Mouse (Mus musculus): Measurements from ENCODE around the gene Car11. TPM values are rescaled to one million over a fixed set of nuclear protein-coding genes. Genes with fewer than 3 reads are reported as not detected.
"Not testable (repeated sequence)": the region's sequence is repeated elsewhere in the genome, so short reads cannot be mapped to it uniquely, and the experiment has no call there.

Gene Car11
- polyA plus RNA-seq (2014; fragmentation: Nextera tagmentation; extraction: Ambion mirVana), result 11.5 and 12.4 TPM in 2 replicates

GRCm38 (mm10) chr7:45699523-45700141 lies at the start of gene Car11:
Car11 (plus strand) TSS chr7:45699843.
- Histone ChIP-seq H3K4me1 (ENCODE audit: control insufficient read depth, insufficient read depth, low read length) (peaks cover 17% of the 10 kb centered on the region; the same call in 1 of the 2 replicates), H3K4me2 (ENCODE audit: low read depth) (peak within 1 kb of the TSS; percentile 79), H3K36me3 (ENCODE audit: control insufficient read depth, insufficient read depth, low read length) (no peaks in the 10 kb centered on the region), H3K27me3 (ENCODE audit: control insufficient read depth, insufficient read depth, low read length) (peaks cover 17% of the 10 kb centered on the region), H3K9ac (ENCODE audit: low read length) (peak within 1 kb of the TSS; percentile 66), H3K4me3 (ENCODE audit: low read depth, low read length) (peak within 1 kb of the TSS; percentile 39), H3K9me3 (ENCODE audit: control insufficient read depth, low read length) (no peaks in the 10 kb centered on the region), H3K27ac (ENCODE audit: low read depth, low read length) (no peak within 1 kb of the TSS)
- ATAC-seq (ENCODE audit: insufficient read depth, low FRiP score, low TSS enrichment) (no peak), DNase-seq (ENCODE audit: low spot score) (no peak)
- 2% methylated on average over 25 of the region's 36 CpGs for WGBS

GRCm38 (mm10) chr7:45650484-45650883 lies 49.2 kb upstream of the Car11 start:
- H3K9me3 ChIP-seq (ENCODE audit: control insufficient read depth, low read length); H3K9ac ChIP-seq (ENCODE audit: low read length); H3K4me1 ChIP-seq (ENCODE audit: control insufficient read depth, insufficient read depth, low read length); ATAC-seq (ENCODE audit: insufficient read depth, low FRiP score, low TSS enrichment); H3K27me3 ChIP-seq (ENCODE audit: control insufficient read depth, insufficient read depth, low read length); DNase-seq (ENCODE audit: low spot score); H3K27ac ChIP-seq (ENCODE audit: low read depth, low read length); H3K36me3 ChIP-seq (ENCODE audit: control insufficient read depth, insufficient read depth, low read length); H3K4me3 ChIP-seq (ENCODE audit: low read depth, low read length); H3K4me2 ChIP-seq (ENCODE audit: low read depth): not testable (repeated sequence)
- 96% methylated on average over 18 of the region's 20 CpGs for WGBS

- DNase-seq (ENCODE audit: low spot score) (no peak), ATAC-seq (ENCODE audit: insufficient read depth, low FRiP score, low TSS enrichment) (no peak)
- no peaks in the 10 kb centered on the region for H3K36me3 ChIP-seq (ENCODE audit: control insufficient read depth, insufficient read depth, low read length)
- H3K4me1 ChIP-seq (ENCODE audit: control insufficient read depth, insufficient read depth, low read length), result 0 out of 2 replicates have a peak, but pooled peaks cover 2% of the 10 kb centered on the region
- WGBS, result 39% methylated on average over 17 of the region's 17 CpGs
- no peak overlapping the region for H3K27ac ChIP-seq (ENCODE audit: low read depth, low read length)
- H3K9me3 ChIP-seq (ENCODE audit: control insufficient read depth, low read length), result no peaks in the 10 kb centered on the region
- no peak overlapping the region for H3K4me3 ChIP-seq (ENCODE audit: low read depth, low read length)
- H3K27me3 ChIP-seq (ENCODE audit: control insufficient read depth, insufficient read depth, low read length), result no peaks in the 10 kb centered on the region
- peak overlapping the region; percentile 7; the same call in 1 of the 2 replicates for H3K4me2 ChIP-seq (ENCODE audit: low read depth)
- no peak overlapping the region for H3K9ac ChIP-seq (ENCODE audit: low read length)
Measured at GRCm38 (mm10) chr7:45654424-45655047, 45.1 kb upstream of the Car11 start.

GRCm38 (mm10) chr7:45660746-45661478 lies 38.7 kb upstream of the Car11 start:
- no peak overlapping the region for H3K4me2 ChIP-seq (ENCODE audit: low read depth)
- no peaks in the 10 kb centered on the region for H3K27me3 ChIP-seq (ENCODE audit: control insufficient read depth, insufficient read depth, low read length)
- no peak overlapping the region for H3K27ac ChIP-seq (ENCODE audit: low read depth, low read length)
- no peaks in the 10 kb centered on the region for H3K9me3 ChIP-seq (ENCODE audit: control insufficient read depth, low read length)
- no peak for ATAC-seq (ENCODE audit: insufficient read depth, low FRiP score, low TSS enrichment)
- no peaks in the 10 kb centered on the region for H3K36me3 ChIP-seq (ENCODE audit: control insufficient read depth, insufficient read depth, low read length)
- no peak for DNase-seq (ENCODE audit: low spot score)
- H3K4me1 ChIP-seq (ENCODE audit: control insufficient read depth, insufficient read depth, low read length), result no peaks in the 10 kb centered on the region
- no peak overlapping the region; the same call in 1 of the 2 replicates for H3K4me3 ChIP-seq (ENCODE audit: low read depth, low read length)
- H3K9ac ChIP-seq (ENCODE audit: low read length), result no peak overlapping the region
- 89% methylated on average over 11 of the region's 11 CpGs for WGBS

- H3K36me3 ChIP-seq (ENCODE audit: control insufficient read depth, insufficient read depth, low read length); H3K4me2 ChIP-seq (ENCODE audit: low read depth); H3K4me1 ChIP-seq (ENCODE audit: control insufficient read depth, insufficient read depth, low read length); H3K4me3 ChIP-seq (ENCODE audit: low read depth, low read length); H3K9me3 ChIP-seq (ENCODE audit: control insufficient read depth, low read length); H3K27me3 ChIP-seq (ENCODE audit: control insufficient read depth, insufficient read depth, low read length); DNase-seq (ENCODE audit: low spot score); ATAC-seq (ENCODE audit: insufficient read depth, low FRiP score, low TSS enrichment); H3K27ac ChIP-seq (ENCODE audit: low read depth, low read length); H3K9ac ChIP-seq (ENCODE audit: low read length): not testable (repeated sequence)
- 87% methylated on average over 6 of the region's 6 CpGs for WGBS
Measured at GRCm38 (mm10) chr7:45661702-45662101, 37.9 kb upstream of the Car11 start.

GRCm38 (mm10) chr7:45665303-45666138 lies 34.1 kb upstream of the Car11 start:
- no peak overlapping the region for H3K9ac ChIP-seq (ENCODE audit: low read length)
- no peak overlapping the region for H3K27ac ChIP-seq (ENCODE audit: low read depth, low read length)
- ATAC-seq (ENCODE audit: insufficient read depth, low FRiP score, low TSS enrichment) (no peak), DNase-seq (ENCODE audit: low spot score) (no peak)
- no peaks in the 10 kb centered on the region for H3K9me3 ChIP-seq (ENCODE audit: control insufficient read depth, low read length)
- no peaks in the 10 kb centered on the region for H3K4me1 ChIP-seq (ENCODE audit: control insufficient read depth, insufficient read depth, low read length)
- 63% methylated on average over 13 of the region's 13 CpGs for WGBS
- no peak overlapping the region for H3K4me2 ChIP-seq (ENCODE audit: low read depth)
- H3K27me3 ChIP-seq (ENCODE audit: control insufficient read depth, insufficient read depth, low read length), result no peaks in the 10 kb centered on the region
- no peak overlapping the region for H3K4me3 ChIP-seq (ENCODE audit: low read depth, low read length)
- H3K36me3 ChIP-seq (ENCODE audit: control insufficient read depth, insufficient read depth, low read length), result no peaks in the 10 kb centered on the region

- Histone ChIP-seq H3K4me3 (ENCODE audit: low read depth, low read length) (no peak within 1 kb of the TSS), H3K4me2 (ENCODE audit: low read depth) (no peak within 1 kb of the TSS), H3K9ac (ENCODE audit: low read length) (no peak within 1 kb of the TSS), H3K4me1 (ENCODE audit: control insufficient read depth, insufficient read depth, low read length) (no peaks in the 10 kb centered on the region), H3K36me3 (ENCODE audit: control insufficient read depth, insufficient read depth, low read length) (no peaks in the 10 kb centered on the region), H3K27me3 (ENCODE audit: control insufficient read depth, insufficient read depth, low read length) (no peaks in the 10 kb centered on the region), H3K27ac (ENCODE audit: low read depth, low read length) (no peak within 1 kb of the TSS), H3K9me3 (ENCODE audit: control insufficient read depth, low read length) (no peaks in the 10 kb centered on the region)
- ATAC-seq (ENCODE audit: insufficient read depth, low FRiP score, low TSS enrichment) (no peak), DNase-seq (ENCODE audit: low spot score) (no peak)
- WGBS, result 84% methylated on average over 7 of the region's 7 CpGs
Measured at GRCm38 (mm10) chr7:45666161-45666560, 33.5 kb upstream of the Car11 start, which contains the start of gene Fut2. Fut2 (minus strand) TSS chr7:45666394.

- no peaks in the 10 kb centered on the region for H3K27me3 ChIP-seq (ENCODE audit: control insufficient read depth, insufficient read depth, low read length)
- no peak overlapping the region for H3K27ac ChIP-seq (ENCODE audit: low read depth, low read length)
- no peaks in the 10 kb centered on the region for H3K36me3 ChIP-seq (ENCODE audit: control insufficient read depth, insufficient read depth, low read length)
- H3K9ac ChIP-seq (ENCODE audit: low read length), result no peak overlapping the region
- no peaks in the 10 kb centered on the region for H3K4me1 ChIP-seq (ENCODE audit: control insufficient read depth, insufficient read depth, low read length)
- DNase-seq (ENCODE audit: low spot score) (no peak), ATAC-seq (ENCODE audit: insufficient read depth, low FRiP score, low TSS enrichment) (no peak)
- H3K4me2 ChIP-seq (ENCODE audit: low read depth), result no peak overlapping the region
- WGBS, result 79% methylated on average over 14 of the region's 14 CpGs
- no peaks in the 10 kb centered on the region for H3K9me3 ChIP-seq (ENCODE audit: control insufficient read depth, low read length)
- no peak overlapping the region for H3K4me3 ChIP-seq (ENCODE audit: low read depth, low read length)
Measured at GRCm38 (mm10) chr7:45667761-45668160, 31.9 kb upstream of the Car11 start.
